Mouse (Mus musculus) neural tube, embryonic 13.5 days (tissue): Measurements from ENCODE around the gene Sbno1. TPM values are rescaled to one million over a fixed set of nuclear protein-coding genes. Genes with fewer than 3 reads are reported as not detected.
A peak's percentile ranks its signal among the peaks of the same experiment; 100 is the strongest.

Source experiments
- ATAC-seq: fragments of 200-750 bp; cut with Nextera tagmentation; 2 replicates; pipeline ENCODE4 v1.8.0; 2017; ENCODE audit warnings: low read depth, mild to moderate bottlenecking, moderate TSS enrichment, moderate library complexity
- H3K27ac ChIP-seq: fragments of 300-500 bp; sonication (generic); replicated peaks from 2 replicates; pipeline ENCODE4 v1.5.1; 2015; ENCODE audit warnings: moderate library complexity, mild to moderate bottlenecking, inconsistent platforms
- H3K27me3 ChIP-seq: fragments of 300-500 bp; sonication (generic); 2 replicates; pipeline ENCODE4 v1.6.1; 2015; ENCODE audit warnings: mild to moderate bottlenecking, inconsistent platforms
- H3K36me3 ChIP-seq: fragments of 300-500 bp; sonication (generic); 2 replicates; pipeline ENCODE4 v1.6.1; 2015; ENCODE audit warnings: mild to moderate bottlenecking, inconsistent platforms
- H3K4me1 ChIP-seq: fragments of 300-500 bp; sonication (generic); replicated peaks from 2 replicates; pipeline ENCODE4 v1.6.1; 2015; ENCODE audit warnings: inconsistent platforms
- H3K4me2 ChIP-seq: fragments of 300-500 bp; sonication (generic); 2 replicates; pipeline ENCODE4 v1.6.1; 2015; ENCODE audit warnings: inconsistent platforms, mild to moderate bottlenecking, moderate library complexity
- H3K4me3 ChIP-seq: fragments of 300-500 bp; sonication (generic); 2 replicates; pipeline ENCODE4 v1.5.1; 2015; ENCODE audit warnings: mild to moderate bottlenecking, inconsistent platforms
- H3K9ac ChIP-seq: fragments of 300-500 bp; sonication (generic); 2 replicates; pipeline ENCODE4 v1.6.1; 2015; ENCODE audit warnings: moderate library complexity, mild to moderate bottlenecking, inconsistent platforms
- H3K9me3 ChIP-seq: fragments of 300-500 bp; sonication (generic); 2 replicates; pipeline ENCODE4 v1.6.1; 2016; ENCODE audit warnings: inconsistent platforms
- WGBS: fragments of 180-500 bp; shearing (Covaris S2); methylation state at CpG from one replicate; pipeline ENCODE4 v1.1.7; 2015; 5-methylcytosine and 5-hydroxymethylcytosine counted together
- polyA plus RNA-seq: library from polyadenylated mRNA; unstranded; fragments of >200 nt; fragmentation: Nextera tagmentation; extraction: Ambion mirVana; gene quantifications from 2 replicates; pipeline ENCODE4 v1.2.1, GENCODE M21; 2015

The Sbno1 gene
- polyA plus RNA-seq, 1 experiment from 2014 or later: 107 TPM

GRCm38 (mm10) chr5:124440094-124440701, 14.4 kb upstream of the Sbno1 start:
- Histone ChIP-seq H3K27ac (peak overlapping the region; percentile 79), H3K36me3 (no peaks in the 10 kb centered on the region), H3K4me3 (peak overlapping the region; percentile 75), H3K4me2 (peak overlapping the region; percentile 97), H3K4me1 (peaks cover 26% of the 10 kb centered on the region), H3K9me3 (no peaks in the 10 kb centered on the region), H3K27me3 (no peaks in the 10 kb centered on the region), H3K9ac (peak overlapping the region; percentile 74)
- no peak; the same call in none of the 2 replicates for ATAC-seq
- under 1% methylated on average over 30 of the region's 30 CpGs for WGBS

GRCm38 (mm10) chr5:124439447-124440093, 13.8 kb upstream of the Sbno1 start, which contains the start of gene Kmt5a:
Gene Kmt5a (plus strand): TSS chr5:124439930.
- no peaks in the 10 kb centered on the region for H3K9me3 ChIP-seq
- H3K4me2 ChIP-seq: peak within 1 kb of the TSS; percentile 97
- H3K4me1 ChIP-seq: peaks cover 21% of the 10 kb centered on the region
- peak; percentile 97 for ATAC-seq
- H3K36me3 ChIP-seq: no peaks in the 10 kb centered on the region
- H3K27me3 ChIP-seq: no peaks in the 10 kb centered on the region
- 1% methylated on average over 34 of the region's 34 CpGs for WGBS
- peak within 1 kb of the TSS; percentile 74 for H3K9ac ChIP-seq
- H3K27ac ChIP-seq: peak within 1 kb of the TSS; percentile 79
- H3K4me3 ChIP-seq: peak within 1 kb of the TSS; percentile 75

GRCm38 (mm10) chr5:124438746-124439145, 12.9 kb upstream of the Sbno1 start:
- H3K4me3 ChIP-seq: peak overlapping the region; percentile 75; the same call in 1 of the 2 replicates
- WGBS: 70% methylated on average over 5 of the region's 5 CpGs
- no peak overlapping the region for H3K27ac ChIP-seq
- H3K9ac ChIP-seq: 0 out of 2 replicates have a peak overlapping the region, but pooled peaks have one; percentile 8
- peak overlapping the region; percentile 97 for H3K4me2 ChIP-seq
- H3K4me1 ChIP-seq: peaks cover 18% of the 10 kb centered on the region
- no peaks in the 10 kb centered on the region for H3K9me3 ChIP-seq
- H3K36me3 ChIP-seq: no peaks in the 10 kb centered on the region
- no peak for ATAC-seq
- no peaks in the 10 kb centered on the region for H3K27me3 ChIP-seq

- WGBS: 93% methylated on average over 5 of the region's 5 CpGs
- Histone ChIP-seq H3K27me3 (no peaks in the 10 kb centered on the region), H3K27ac (no peak overlapping the region), H3K4me3 (no peak overlapping the region), H3K4me2 (no peak overlapping the region), H3K4me1 (peaks cover 18% of the 10 kb centered on the region), H3K9ac (no peak overlapping the region), H3K9me3 (no peaks in the 10 kb centered on the region), H3K36me3 (no peaks in the 10 kb centered on the region)
- no peak for ATAC-seq
Observed at GRCm38 (mm10) chr5:124438229-124438628, 12.4 kb upstream of the Sbno1 start.

- ATAC-seq: peak; percentile 59; the same call in 1 of the 2 replicates
- H3K36me3 ChIP-seq: no peaks in the 10 kb centered on the region
- no peak overlapping the region for H3K4me2 ChIP-seq
- H3K4me3 ChIP-seq: no peak overlapping the region
- no peaks in the 10 kb centered on the region for H3K9me3 ChIP-seq
- H3K27ac ChIP-seq: no peak overlapping the region
- WGBS: 71% methylated on average over 2 of the region's 2 CpGs
- H3K9ac ChIP-seq: peak overlapping the region; percentile 31; the same call in 1 of the 2 replicates
- no peaks in the 10 kb centered on the region for H3K27me3 ChIP-seq
- H3K4me1 ChIP-seq: no peaks in the 10 kb centered on the region
Observed at GRCm38 (mm10) chr5:124433048-124433447, 7.2 kb upstream of the Sbno1 start.

GRCm38 (mm10) chr5:124432398-124433012, 6.7 kb upstream of the Sbno1 start:
- H3K27me3 ChIP-seq: no peaks in the 10 kb centered on the region
- H3K9ac ChIP-seq: peak overlapping the region; percentile 31; the same call in 1 of the 2 replicates

GRCm38 (mm10) chr5:124426475-124427071, 772 bp upstream of the Sbno1 start:
- Histone ChIP-seq H3K4me3 (peak overlapping the region; percentile 99), H3K27ac (peak overlapping the region; percentile 91), H3K9ac (peak overlapping the region; percentile 64; the same call in 1 of the 2 replicates), H3K4me1 (peaks cover 28% of the 10 kb centered on the region), H3K27me3 (no peaks in the 10 kb centered on the region), H3K36me3 (no peaks in the 10 kb centered on the region), H3K9me3 (no peaks in the 10 kb centered on the region), H3K4me2 (peak overlapping the region; percentile 50)
- WGBS: 93% methylated on average over 10 of the region's 10 CpGs
- no peak for ATAC-seq

More at GRCm38 (mm10) chr5:124432398-124433012, 6.7 kb upstream of the Sbno1 start:
- no peak overlapping the region for H3K4me2 ChIP-seq
- H3K9me3 ChIP-seq: no peaks in the 10 kb centered on the region
- no peak overlapping the region for H3K4me3 ChIP-seq
- H3K4me1 ChIP-seq: no peaks in the 10 kb centered on the region
- H3K36me3 ChIP-seq: no peaks in the 10 kb centered on the region
- H3K27ac ChIP-seq: no peak overlapping the region
- peak; percentile 63; the same call in 1 of the 2 replicates for ATAC-seq

- Histone ChIP-seq H3K27me3 (no peaks in the 10 kb centered on the region), H3K27ac (peak overlapping the region; percentile 89), H3K9me3 (no peaks in the 10 kb centered on the region), H3K9ac (peak overlapping the region; percentile 94), H3K36me3 (no peaks in the 10 kb centered on the region), H3K4me2 (peak overlapping the region; percentile 94), H3K4me1 (peaks cover 28% of the 10 kb centered on the region), H3K4me3 (peak overlapping the region; percentile 99)
- WGBS: under 1% methylated on average over 63 of the region's 63 CpGs
- ATAC-seq: peak; percentile 84
Observed at GRCm38 (mm10) chr5:124424723-124425411, 934 bp downstream of the Sbno1 start.

- Histone ChIP-seq H3K4me1 (peaks cover 28% of the 10 kb centered on the region), H3K9ac (peak overlapping the region; percentile 94), H3K36me3 (no peaks in the 10 kb centered on the region), H3K27ac (0 out of 2 replicates have a peak overlapping the region, but pooled peaks have one; percentile 18), H3K4me2 (peak overlapping the region; percentile 94), H3K27me3 (no peaks in the 10 kb centered on the region), H3K4me3 (peak overlapping the region; percentile 99), H3K9me3 (no peaks in the 10 kb centered on the region)
- WGBS: 2% methylated on average over 14 of the region's 14 CpGs
- ATAC-seq: no peak
Observed at GRCm38 (mm10) chr5:124424200-124424722, 1.5 kb downstream of the Sbno1 start.

- ATAC-seq: no peak
- Histone ChIP-seq H3K27ac (no peak overlapping the region), H3K36me3 (peaks cover 6% of the 10 kb centered on the region; the same call in 1 of the 2 replicates), H3K4me1 (peaks cover 27% of the 10 kb centered on the region), H3K27me3 (no peaks in the 10 kb centered on the region), H3K9me3 (no peaks in the 10 kb centered on the region), H3K9ac (no peak overlapping the region), H3K4me3 (no peak overlapping the region), H3K4me2 (no peak overlapping the region)
- 93% methylated on average over 2 of the region's 2 CpGs for WGBS
Observed at GRCm38 (mm10) chr5:124421786-124422185, 4.0 kb downstream of the Sbno1 start.

GRCm38 (mm10) chr5:124418903-124419302, 6.9 kb downstream of the Sbno1 start:
- H3K36me3 ChIP-seq: peaks cover 15% of the 10 kb centered on the region
- no peak overlapping the region for H3K4me2 ChIP-seq
- WGBS: 89% methylated on average over 2 of the region's 2 CpGs
- H3K4me3 ChIP-seq: no peak overlapping the region
- H3K4me1 ChIP-seq: peaks cover 13% of the 10 kb centered on the region
- no peaks in the 10 kb centered on the region for H3K27me3 ChIP-seq
- no peak overlapping the region for H3K9ac ChIP-seq
- ATAC-seq: no peak
- H3K9me3 ChIP-seq: no peaks in the 10 kb centered on the region
- no peak overlapping the region for H3K27ac ChIP-seq
